Mouse (Mus musculus) embryo, embryonic 10.5 days (tissue): ENCODE results near the gene Hist1h3c.
"Not testable (repeated sequence)": the region's sequence is repeated elsewhere in the genome, so short reads cannot be mapped to it uniquely, and the experiment has no call there.

Experiments used
- DNase-seq: peaks from one replicate; pipeline ENCODE4 v3.0.0-alpha.2; 2015; ENCODE audit warnings: low spot score

Gene Hist1h3c

GRCm38 (mm10) chr13:23745381-23746161 lies at the start of gene Hist1h3c:
Gene Hist1h3c (minus strand): TSS chr13:23745602.
- DNase-seq: peak; percentile 94

DNA sequence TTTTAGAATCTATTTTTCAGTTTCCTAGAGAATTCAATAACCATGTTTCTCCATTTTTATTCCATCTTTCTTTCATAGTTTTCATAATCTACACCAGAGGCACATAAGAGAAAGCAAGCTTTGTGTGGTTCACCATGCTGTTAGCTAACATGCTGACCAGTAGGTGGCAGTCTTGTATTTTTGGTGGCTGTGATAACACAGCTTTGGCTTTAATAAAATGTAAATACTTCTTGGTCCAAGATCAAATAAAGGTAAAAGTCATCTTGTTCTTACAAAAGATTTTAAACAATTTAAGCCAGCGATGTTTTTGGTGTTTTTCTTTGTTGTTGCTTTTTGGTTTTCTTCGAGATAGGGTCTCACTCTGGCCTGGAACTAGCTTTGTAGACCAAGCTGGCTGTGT lies 47.1 kb upstream of the Hist1h3c start:
- DNase-seq: peak; percentile 77

DNA sequence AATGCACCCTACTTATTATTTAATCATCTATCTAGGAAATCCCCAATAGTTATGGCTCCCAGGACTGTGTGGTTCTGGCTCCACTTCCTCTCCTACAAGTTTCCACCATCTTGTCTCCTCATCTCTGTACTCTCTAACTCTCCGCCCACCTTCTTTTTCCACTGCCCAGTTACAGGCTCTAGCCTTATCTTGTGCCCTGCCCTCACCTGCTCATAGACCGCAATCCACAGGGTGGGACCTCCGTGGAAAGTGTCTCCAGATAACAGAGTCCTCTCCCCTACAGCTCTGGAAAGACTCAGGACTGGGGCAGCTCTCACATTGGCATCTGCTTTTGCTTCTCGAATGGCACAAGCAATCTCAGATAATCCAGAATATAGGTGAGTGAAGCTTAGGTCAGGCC lies 33.6 kb upstream of the Hist1h3c start:
- DNase-seq: no peak

GRCm38 (mm10) chr13:23778339-23778738 lies 32.9 kb upstream of the Hist1h3c start:
- DNase-seq: no peak

DNA sequence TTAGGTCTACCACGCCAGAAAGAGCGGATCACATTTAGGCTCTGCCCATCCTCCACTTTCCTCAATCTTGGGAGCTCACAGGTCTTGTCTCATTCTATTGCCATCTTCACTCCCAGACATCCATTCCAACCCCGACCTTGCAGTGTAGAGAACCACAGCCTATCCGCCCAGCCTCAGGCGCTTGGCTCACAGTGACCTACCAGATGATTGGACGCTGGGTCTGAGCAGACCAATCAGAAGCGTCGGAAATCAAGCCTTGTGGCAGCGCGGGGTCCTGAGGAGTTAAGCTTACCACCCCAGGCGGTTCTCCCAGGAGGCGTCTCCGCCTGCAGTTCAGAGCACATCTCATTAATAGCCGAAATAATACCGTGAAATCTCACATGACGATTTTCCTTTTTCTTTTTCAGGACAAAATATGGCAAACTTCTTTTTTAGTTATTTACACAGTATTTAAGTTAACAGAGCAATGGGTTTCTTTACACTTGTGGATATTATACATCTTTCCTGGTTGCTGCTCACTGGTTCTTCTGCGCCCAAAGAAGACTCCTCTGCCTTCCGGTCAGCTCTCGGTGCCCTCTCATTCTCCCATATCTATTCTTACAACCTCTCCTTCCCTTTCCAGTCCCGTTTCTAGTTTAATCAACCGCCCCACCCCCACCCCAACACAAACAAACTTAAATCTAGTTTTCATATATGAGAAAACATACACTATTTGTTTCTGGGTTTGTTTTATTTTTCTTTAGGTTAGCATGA lies 27.3 kb upstream of the Hist1h3c start:
- peak; percentile 83 for DNase-seq

- DNase-seq: not testable (repeated sequence)
Observed at GRCm38 (mm10) chr13:23769613-23770012, 24.2 kb upstream of the Hist1h3c start, which contains the start of gene Trim38. Gene Trim38 (plus strand): TSS chr13:23769913.

DNA sequence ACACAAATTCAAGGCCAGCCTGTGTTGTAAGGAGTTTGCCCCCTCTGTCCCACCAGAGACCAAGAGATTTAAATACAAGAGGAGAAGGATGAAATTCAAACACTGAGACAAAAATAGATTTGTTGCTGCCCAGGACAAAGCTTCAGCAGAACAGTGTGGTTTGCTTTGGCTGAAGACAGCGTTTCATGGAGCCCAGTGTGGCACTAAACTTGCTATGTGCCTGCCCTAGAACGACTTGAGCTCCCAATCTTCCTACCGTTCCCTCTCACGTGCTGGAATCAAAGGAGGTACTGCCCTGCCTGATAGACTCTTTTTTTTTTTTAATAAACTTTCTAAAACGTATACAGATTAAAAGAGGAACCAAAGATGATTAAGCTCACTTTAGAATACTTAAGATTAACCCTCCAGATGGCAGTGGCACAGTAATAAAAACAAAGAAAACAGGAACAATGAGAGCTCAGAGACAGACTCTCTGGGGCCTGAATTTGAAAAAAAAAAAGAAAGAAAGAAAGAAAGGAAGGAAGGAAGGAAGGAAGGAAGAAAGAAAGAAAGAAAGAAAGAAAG lies 23.5 kb upstream of the Hist1h3c start:
- no peak for DNase-seq

GRCm38 (mm10) chr13:23766772-23767171 lies 21.4 kb upstream of the Hist1h3c start:
- DNase-seq: no peak

DNA sequence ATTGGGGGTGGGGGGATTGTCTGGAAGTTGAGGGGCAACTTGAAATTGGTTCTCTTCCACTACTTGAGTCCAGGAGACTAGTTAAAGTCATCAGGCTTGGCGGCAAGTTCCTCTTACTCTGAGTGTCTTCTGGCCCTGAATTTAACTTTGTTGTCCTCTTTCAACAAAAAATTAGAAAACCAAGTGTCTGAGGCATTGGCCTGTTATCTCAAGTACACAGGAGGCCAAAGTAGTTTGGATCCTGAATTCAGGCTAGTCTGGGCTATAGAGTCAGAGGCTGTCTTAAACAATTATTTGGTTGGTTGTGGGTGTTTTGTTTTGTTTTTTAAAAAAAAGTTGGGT lies 19.7 kb upstream of the Hist1h3c start:
- no peak for DNase-seq

GRCm38 (mm10) chr13:23764324-23765171 lies 19.1 kb upstream of the Hist1h3c start:
- peak; percentile 61 for DNase-seq

DNA sequence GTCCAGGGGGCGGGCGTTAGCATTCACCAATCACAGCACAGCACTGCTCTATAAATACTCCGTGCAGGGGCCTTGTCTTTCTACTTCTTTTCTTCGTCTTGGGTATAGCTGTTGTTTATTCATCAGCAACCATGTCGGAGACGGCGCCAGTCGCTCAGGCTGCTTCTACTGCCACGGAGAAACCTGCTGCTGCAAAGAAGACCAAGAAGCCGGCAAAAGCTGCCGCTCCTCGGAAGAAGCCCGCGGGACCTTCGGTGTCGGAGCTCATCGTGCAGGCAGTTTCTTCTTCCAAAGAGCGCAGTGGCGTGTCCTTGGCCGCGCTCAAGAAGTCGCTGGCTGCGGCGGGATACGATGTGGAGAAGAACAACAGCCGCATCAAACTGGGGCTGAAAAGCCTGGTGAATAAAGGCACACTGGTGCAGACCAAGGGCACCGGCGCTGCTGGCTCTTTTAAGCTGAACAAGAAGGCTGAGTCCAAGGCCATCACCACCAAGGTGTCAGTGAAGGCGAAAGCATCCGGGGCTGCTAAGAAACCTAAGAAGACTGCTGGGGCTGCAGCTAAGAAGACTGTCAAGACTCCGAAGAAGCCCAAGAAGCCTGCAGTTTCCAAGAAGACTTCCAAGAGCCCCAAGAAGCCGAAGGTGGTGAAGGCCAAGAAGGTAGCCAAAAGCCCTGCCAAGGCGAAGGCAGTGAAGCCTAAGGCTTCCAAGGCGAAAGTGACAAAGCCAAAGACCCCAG lies 18.4 kb upstream of the Hist1h3c start, which contains the start of gene Hist1h1a:
Hist1h1a (plus strand) TSS at position 81 of the 738 bp plus-strand sequence.
- peak; percentile 98 for DNase-seq

DNA sequence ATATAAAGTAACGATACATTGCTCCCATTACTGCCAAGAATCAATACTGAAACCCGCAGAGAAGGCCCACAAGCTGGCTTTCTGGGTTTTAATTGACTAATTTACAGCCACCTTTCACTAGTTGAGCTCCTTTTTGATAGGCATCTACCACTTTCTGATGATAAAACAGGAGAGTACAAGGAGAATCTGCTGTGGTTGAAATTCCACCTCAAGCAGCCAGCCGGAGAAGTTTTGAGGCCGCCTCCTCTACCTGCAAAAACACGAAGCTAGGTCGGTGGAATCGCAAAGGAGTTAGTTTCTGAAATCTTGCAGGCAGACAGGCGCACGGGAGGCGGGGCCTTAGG lies 17.8 kb upstream of the Hist1h3c start:
- DNase-seq: no peak

DNA sequence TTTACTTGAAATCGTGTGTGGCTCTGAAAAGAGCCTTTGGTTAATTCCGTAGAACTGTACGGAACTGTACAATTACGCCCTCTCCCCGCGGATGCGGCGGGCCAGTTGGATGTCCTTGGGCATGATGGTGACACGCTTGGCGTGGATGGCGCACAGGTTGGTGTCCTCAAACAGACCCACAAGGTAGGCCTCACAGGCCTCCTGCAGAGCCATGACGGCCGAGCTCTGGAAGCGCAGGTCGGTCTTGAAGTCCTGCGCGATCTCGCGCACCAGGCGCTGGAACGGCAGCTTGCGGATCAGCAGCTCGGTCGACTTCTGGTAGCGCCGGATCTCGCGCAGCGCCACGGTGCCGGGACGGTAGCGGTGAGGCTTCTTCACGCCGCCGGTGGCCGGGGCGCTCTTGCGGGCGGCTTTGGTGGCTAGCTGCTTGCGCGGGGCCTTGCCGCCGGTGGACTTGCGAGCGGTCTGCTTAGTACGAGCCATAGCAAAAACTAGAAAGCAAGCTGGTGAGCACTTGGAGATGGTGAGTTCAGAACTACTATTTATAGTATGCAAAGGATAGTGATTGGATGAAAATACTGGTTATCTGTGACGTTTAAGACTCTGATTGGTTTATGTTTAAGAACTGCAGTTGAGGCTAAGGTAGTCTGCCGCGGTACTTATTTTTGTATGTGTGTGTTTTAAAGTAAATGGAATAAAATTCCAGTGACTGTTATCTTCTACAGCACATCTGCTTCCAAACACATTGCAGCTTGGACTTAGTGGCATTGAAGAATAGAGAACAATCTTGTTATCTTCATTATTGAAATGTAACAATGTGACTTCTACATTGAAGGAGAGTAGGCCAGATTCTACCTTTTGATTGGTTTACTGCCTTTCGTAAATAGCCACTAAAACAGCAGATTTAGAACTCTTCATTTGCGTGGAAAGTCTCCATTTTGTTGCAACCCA lies 16.7 kb upstream of the Hist1h3c start, which contains the start of gene Hist1h3a:
Hist1h3a (minus strand) TSS at position 516 of the 951 bp plus-strand sequence.
- DNase-seq: peak; percentile 90

DNA sequence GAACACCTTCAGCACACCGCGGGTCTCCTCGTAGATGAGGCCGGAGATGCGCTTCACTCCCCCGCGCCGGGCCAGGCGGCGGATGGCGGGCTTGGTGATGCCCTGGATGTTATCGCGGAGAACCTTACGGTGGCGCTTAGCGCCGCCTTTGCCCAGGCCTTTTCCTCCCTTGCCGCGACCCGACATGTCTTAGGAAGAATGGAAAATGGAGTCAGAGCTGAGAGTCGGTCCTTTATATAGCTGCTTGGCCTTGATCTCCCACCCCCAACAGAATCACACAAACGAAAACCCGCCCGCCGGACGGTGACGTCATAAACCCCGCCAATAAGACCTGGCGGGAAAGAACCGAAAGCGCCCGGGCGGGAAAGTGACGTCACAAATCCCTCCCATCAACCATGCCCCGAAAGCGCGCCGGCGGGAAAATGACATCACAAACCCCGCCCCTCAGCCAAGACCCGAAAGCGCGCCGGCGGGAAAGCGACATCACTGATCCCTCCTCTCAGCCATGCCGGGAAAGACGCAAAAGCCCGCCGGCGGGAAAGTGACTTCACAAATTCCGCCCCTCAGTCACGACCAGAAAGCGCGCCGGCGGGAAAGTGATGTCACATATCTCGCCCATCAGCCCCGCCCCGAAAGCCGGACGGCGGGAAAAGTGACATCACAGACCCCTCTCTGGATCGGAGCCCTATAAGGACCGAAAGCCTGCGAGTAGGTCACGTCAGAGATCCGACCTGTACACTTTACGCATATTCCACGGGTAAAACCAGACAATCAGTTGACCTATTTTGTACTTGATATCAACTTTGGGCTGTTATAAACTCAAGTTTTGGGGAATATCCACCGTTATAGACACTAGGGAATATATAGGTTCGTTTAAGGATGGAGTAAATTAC lies 15.8 kb upstream of the Hist1h3c start, which contains the start of gene Hist1h4a:
Hist1h4a (minus strand) TSS at position 259 of the 893 bp plus-strand sequence.
- peak; percentile 99 for DNase-seq

DNA sequence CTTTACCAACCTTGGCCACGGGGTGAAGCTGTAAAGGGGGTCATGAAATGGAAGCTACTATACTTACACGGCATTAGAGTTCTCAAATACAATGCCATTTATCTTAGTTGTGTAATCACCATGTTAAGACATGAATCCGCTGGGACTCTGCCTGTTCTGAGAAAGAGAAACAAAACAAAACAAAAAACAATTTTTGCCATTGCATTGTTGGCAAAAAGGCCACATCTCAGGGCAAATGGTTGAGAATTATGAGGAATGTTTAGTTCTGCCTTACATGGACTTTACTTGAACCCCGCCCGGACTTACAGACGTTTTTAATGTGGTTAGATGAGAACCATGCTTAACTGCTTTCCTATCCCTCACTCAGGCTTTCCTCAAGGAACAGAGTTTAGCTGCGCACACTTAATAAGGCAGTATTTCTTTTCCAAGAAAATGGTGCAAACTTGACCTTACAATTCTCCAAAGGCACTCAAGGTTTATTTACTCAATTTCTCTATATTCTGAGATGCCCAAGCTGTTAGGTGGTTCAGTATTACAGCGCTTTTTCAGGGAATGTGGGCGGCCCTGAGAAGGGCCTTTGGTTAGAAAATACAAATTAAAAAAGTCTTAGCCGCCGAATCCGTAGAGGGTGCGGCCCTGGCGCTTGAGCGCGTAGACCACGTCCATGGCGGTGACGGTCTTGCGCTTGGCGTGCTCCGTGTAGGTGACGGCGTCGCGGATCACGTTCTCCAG lies 15.0 kb upstream of the Hist1h3c start:
- DNase-seq: peak; percentile 76

DNA sequence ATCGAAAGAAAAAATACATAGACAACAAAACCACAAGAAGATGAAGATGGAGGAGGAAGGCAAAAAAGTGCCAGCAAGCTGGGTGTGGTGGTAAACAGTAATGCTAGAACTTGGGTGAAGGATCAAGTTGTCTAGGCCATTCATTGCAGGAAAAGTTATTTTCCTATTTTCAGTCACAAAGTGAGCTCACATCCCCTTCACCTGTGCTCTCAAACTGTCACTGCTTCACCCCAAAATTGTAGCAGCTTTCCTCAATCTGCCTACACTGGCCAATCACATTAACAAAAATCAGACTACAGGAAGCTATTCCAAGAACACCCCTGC lies 14.5 kb upstream of the Hist1h3c start:
- no peak for DNase-seq

GRCm38 (mm10) chr13:23759251-23759771 lies 13.9 kb upstream of the Hist1h3c start:
- DNase-seq: peak; percentile 19

DNA sequence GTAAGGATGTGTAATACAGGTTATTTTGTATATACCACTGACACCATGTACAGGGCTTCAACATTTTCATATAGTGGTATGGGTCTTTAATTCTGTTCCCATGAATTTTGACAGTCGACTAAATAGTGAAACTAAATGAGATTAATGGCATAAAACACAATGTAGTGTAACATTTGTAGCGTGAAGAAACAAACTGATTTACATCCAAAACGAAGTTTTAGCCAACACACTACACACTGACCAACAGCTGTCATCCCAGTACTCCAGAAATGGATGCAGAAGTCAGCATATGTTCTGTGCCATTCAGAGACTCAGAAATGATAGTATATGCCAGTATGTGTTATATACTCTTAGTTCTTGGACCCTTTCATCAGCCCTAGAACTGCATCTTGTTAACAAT lies 12.5 kb upstream of the Hist1h3c start:
- DNase-seq: peak; percentile 39
